Mouse (Mus musculus): ENCODE measurements around the gene Anks1b. TPM values are rescaled to one million over a fixed set of nuclear protein-coding genes. Genes with fewer than 3 reads are reported as not detected.

The Anks1b gene
- total RNA-seq, 4 experiments from 2014 or later = 0.37 to 2.1 (median 0.71) TPM

GRCm38 (mm10) chr10:90852432-90852831 is 979.1 kb downstream of the Anks1b start:
- DNase-seq (ENCODE audit: low spot score) = no peak

- no peak for DNase-seq (ENCODE audit: low spot score)
Observed at GRCm38 (mm10) chr10:90856668-90857067, 983.4 kb downstream of the Anks1b start.

GRCm38 (mm10) chr10:90859665-90860523 is 986.6 kb downstream of the Anks1b start:
- DNase-seq (ENCODE audit: low spot score) = no peak

GRCm38 (mm10) chr10:90863881-90864598 is 990.7 kb downstream of the Anks1b start:
- DNase-seq (ENCODE audit: low spot score) = no peak

GRCm38 (mm10) chr10:90864599-90864889 is 991.2 kb downstream of the Anks1b start:
- no peak for DNase-seq (ENCODE audit: low spot score)

- no peak for DNase-seq (ENCODE audit: low spot score)
Observed at GRCm38 (mm10) chr10:90873204-90873603, 999.9 kb downstream of the Anks1b start.

GRCm38 (mm10) chr10:90874166-90874565 is 1000.9 kb downstream of the Anks1b start:
- DNase-seq (ENCODE audit: low spot score) = no peak

- no peak for DNase-seq (ENCODE audit: low spot score)
Observed at GRCm38 (mm10) chr10:90880854-90881560, 1007.7 kb downstream of the Anks1b start.

GRCm38 (mm10) chr10:90889566-90889965 is 1016.3 kb downstream of the Anks1b start:
- DNase-seq (ENCODE audit: low spot score) = no peak

- DNase-seq (ENCODE audit: low spot score) = no peak
Observed at GRCm38 (mm10) chr10:90892728-90893127, 1019.4 kb downstream of the Anks1b start.

- DNase-seq (ENCODE audit: low spot score) = peak; percentile 2
Observed at GRCm38 (mm10) chr10:90897894-90898293, 1024.6 kb downstream of the Anks1b start.

GRCm38 (mm10) chr10:90904185-90904584 is 1030.9 kb downstream of the Anks1b start:
- no peak for DNase-seq (ENCODE audit: low spot score)

GRCm38 (mm10) chr10:90907381-90907780 is 1034.1 kb downstream of the Anks1b start:
- DNase-seq (ENCODE audit: low spot score) = no peak

- no peak for DNase-seq (ENCODE audit: low spot score)
Observed at GRCm38 (mm10) chr10:90923476-90923875, 1050.2 kb downstream of the Anks1b start.

GRCm38 (mm10) chr10:90933088-90933487 is 1059.8 kb downstream of the Anks1b start:
- DNase-seq (ENCODE audit: low spot score) = no peak

GRCm38 (mm10) chr10:90934678-90935077 is 1061.4 kb downstream of the Anks1b start:
- no peak for DNase-seq (ENCODE audit: low spot score)

- DNase-seq (ENCODE audit: low spot score) = no peak
Observed at GRCm38 (mm10) chr10:90937721-90938460, 1064.6 kb downstream of the Anks1b start.

GRCm38 (mm10) chr10:90940521-90941520 is 1067.5 kb downstream of the Anks1b start:
- peak; percentile 71 for DNase-seq (ENCODE audit: low spot score)

GRCm38 (mm10) chr10:90942001-90942700 is 1068.8 kb downstream of the Anks1b start:
- peak; percentile 68 for DNase-seq (ENCODE audit: low spot score)

GRCm38 (mm10) chr10:90947043-90947442 is 1073.7 kb downstream of the Anks1b start:
- no peak for DNase-seq (ENCODE audit: low spot score)
